Mouse (Mus musculus): ENCODE measurements around the gene Adamts9. TPM values are rescaled to one million over a fixed set of nuclear protein-coding genes. Genes with fewer than 3 reads are reported as not detected.

Adamts9 gene
- polyA plus RNA-seq, 1 experiment, result 2.0 TPM

DNA sequence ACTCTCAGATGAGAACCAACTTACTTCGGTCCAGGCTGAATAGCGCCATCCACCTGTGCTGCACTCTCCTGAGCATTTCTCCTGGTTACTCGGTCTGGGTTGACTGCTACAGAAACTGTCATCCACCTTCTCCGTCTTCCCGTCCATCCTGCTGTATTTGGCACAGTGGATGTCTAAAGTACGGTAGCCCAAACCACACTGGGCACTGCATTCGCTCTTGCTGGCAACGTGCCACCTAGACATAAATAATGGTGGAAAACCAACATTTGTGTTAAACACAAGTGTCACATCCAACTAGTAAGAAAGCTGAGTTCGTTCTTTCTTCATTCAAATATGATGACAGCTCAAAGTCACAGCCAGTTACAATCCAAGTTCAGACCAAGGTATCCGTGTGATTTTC, 70.5 kb downstream of the Adamts9 start:
- WGBS, result 34% methylated on average over 10 of the region's 10 CpGs
- no peak for DNase-seq
- Histone ChIP-seq H3K4me1 (ENCODE audit: control insufficient read depth, insufficient read depth, low read length) (no peaks in the 10 kb centered on the region), H3K27ac (ENCODE audit: insufficient read depth, low read length) (no peak overlapping the region), H3K4me3 (replicated peaks; ENCODE audit: insufficient read depth, low read depth, low read length) (no peak overlapping the region), H3K27me3 (ENCODE audit: control insufficient read depth, insufficient read depth, low read length) (no peaks in the 10 kb centered on the region)
- TF ChIP-seq POLR2A (IDR thresholded peaks at IDR 0.05; ENCODE audit: borderline replicate concordance, insufficient read depth, low read length), result no peak
- no peak for TF ChIP-seq CTCF (IDR thresholded peaks at IDR 0.05; ENCODE audit: borderline replicate concordance, insufficient read depth, low read depth, low read length)

DNA sequence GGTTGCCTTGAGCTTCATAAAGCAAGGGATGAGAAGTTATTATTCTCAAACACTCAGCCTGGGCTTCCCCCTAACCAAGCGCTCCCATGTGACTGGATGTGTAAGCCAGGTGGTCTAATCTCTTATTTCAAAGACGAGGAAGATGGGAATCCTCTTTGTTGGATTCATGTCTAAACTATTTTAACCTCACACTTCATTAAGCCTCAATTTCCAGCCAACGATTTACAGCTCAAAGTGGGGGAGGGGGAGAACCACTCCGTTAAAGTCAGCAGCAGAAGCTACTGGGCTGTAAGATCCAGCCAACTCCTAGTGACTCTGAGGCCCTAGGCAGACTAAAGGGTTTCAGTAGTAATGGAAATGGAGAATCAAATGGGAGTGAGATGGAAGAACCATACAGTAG, 71.5 kb downstream of the Adamts9 start:
- Histone ChIP-seq H3K27ac (ENCODE audit: insufficient read depth, low read length) (no peak overlapping the region), H3K4me3 (replicated peaks; ENCODE audit: insufficient read depth, low read depth, low read length) (no peak overlapping the region), H3K27me3 (ENCODE audit: control insufficient read depth, insufficient read depth, low read length) (no peaks in the 10 kb centered on the region), H3K4me1 (ENCODE audit: control insufficient read depth, insufficient read depth, low read length) (no peaks in the 10 kb centered on the region)
- no peak for DNase-seq
- 29% methylated on average over 4 of the region's 4 CpGs for WGBS
- TF ChIP-seq CTCF (IDR thresholded peaks at IDR 0.05; ENCODE audit: borderline replicate concordance, insufficient read depth, low read depth, low read length) (no peak), POLR2A (IDR thresholded peaks at IDR 0.05; ENCODE audit: borderline replicate concordance, insufficient read depth, low read length) (no peak)

DNA sequence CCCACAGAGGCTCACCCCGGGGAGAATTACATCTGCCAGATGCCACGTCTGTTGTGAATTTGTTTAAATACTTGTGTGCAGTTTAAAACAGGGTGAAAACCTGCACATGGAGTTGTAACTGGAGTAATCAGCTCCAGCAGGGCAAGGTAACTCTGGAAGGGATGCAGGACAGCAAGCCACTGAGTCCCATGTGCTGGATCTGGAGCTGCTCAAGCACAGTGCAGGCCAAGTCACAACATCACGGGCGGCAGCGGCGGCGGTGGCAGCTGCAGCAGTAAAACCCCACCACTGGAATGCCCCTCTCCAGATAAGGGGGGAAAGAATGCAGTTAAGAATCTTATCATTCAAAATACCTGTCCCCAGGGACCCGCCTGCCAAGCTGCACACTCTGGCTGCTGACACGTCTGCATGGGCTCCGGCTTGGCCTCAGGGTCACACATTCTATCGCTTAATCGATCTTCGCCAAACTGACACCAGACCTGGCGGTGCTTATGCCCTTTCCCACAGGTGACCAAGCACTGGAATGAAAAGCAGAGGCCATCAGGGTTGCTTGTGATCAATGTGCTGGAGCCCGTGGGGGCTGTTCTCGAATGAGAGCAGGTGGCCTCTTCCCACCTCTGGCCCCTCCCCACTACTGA, 73.6 kb downstream of the Adamts9 start:
- no peak for DNase-seq
- Histone ChIP-seq H3K4me1 (ENCODE audit: control insufficient read depth, insufficient read depth, low read length) (no peaks in the 10 kb centered on the region), H3K27me3 (ENCODE audit: control insufficient read depth, insufficient read depth, low read length) (no peaks in the 10 kb centered on the region), H3K27ac (ENCODE audit: insufficient read depth, low read length) (no peak overlapping the region), H3K4me3 (replicated peaks; ENCODE audit: insufficient read depth, low read depth, low read length) (no peak overlapping the region)
- 70% methylated on average over 16 of the region's 16 CpGs for WGBS
- no peak for TF ChIP-seq CTCF (IDR thresholded peaks at IDR 0.05; ENCODE audit: borderline replicate concordance, insufficient read depth, low read depth, low read length)
- TF ChIP-seq POLR2A (IDR thresholded peaks at IDR 0.05; ENCODE audit: borderline replicate concordance, insufficient read depth, low read length), result no peak

DNA sequence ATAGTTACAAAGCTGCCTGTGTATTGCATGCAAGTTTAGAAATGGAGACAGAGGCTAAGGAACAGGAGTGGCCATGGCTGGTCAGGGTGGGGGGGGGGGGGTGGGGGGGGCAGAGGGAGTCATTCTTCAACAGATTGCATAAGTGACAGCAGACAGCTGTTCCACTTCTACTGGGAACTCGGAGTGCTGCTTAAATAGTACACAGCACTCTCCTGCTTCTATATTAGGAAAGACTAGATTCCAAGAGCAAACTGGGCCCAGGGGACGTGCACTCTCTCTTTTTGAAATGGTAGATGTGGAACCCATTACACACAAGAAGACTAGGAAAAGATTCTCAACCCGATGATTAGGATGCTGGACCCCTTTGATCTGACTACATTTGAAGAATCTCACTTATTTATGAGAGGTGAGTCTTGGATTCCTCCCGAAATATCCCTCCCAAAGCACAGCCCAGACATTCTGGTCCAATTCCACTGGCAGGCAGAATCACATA, 74.2 kb downstream of the Adamts9 start, which contains the start of gene Gm15737:
Gm15737 (plus strand) TSS at position 269 of the 493 bp plus-strand sequence.
- no peaks in the 10 kb centered on the region for H3K4me1 ChIP-seq (ENCODE audit: control insufficient read depth, insufficient read depth, low read length)
- TF ChIP-seq CTCF (IDR thresholded peaks at IDR 0.05; ENCODE audit: borderline replicate concordance, insufficient read depth, low read depth, low read length) (no peak), POLR2A (IDR thresholded peaks at IDR 0.05; ENCODE audit: borderline replicate concordance, insufficient read depth, low read length) (no peak)
- H3K27ac ChIP-seq (ENCODE audit: insufficient read depth, low read length), result no peak within 1 kb of the TSS
- WGBS, result 58% methylated on average over 4 of the region's 4 CpGs
- no peaks in the 10 kb centered on the region for H3K27me3 ChIP-seq (ENCODE audit: control insufficient read depth, insufficient read depth, low read length)
- DNase-seq, result no peak
- H3K4me3 ChIP-seq (replicated peaks; ENCODE audit: insufficient read depth, low read depth, low read length), result no peak within 1 kb of the TSS

DNA sequence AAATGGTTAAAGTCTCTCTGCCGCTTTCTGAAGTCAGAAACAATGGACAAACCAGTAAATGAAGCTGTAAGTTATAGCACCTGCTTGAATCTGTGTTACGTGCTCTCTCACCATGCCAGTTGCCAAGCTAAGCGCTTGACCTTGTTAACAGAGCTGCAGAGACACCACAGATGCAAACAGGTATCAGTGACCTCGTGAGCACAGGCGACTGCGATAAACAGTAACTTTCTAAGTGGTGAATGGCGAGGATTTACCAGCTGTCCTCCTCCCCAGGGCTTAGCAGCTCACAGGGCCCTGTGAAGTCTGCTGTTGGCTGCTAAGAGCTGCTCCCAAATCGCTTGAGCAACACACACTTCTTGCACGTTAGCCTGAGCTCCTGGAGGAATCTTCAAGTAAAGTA, 80.7 kb downstream of the Adamts9 start:
- TF ChIP-seq CTCF (IDR thresholded peaks at IDR 0.05; ENCODE audit: borderline replicate concordance, insufficient read depth, low read depth, low read length), result no peak
- no peak for TF ChIP-seq POLR2A (IDR thresholded peaks at IDR 0.05; ENCODE audit: borderline replicate concordance, insufficient read depth, low read length)
- Histone ChIP-seq H3K27me3 (ENCODE audit: control insufficient read depth, insufficient read depth, low read length) (no peaks in the 10 kb centered on the region), H3K4me1 (ENCODE audit: control insufficient read depth, insufficient read depth, low read length) (no peaks in the 10 kb centered on the region), H3K4me3 (replicated peaks; ENCODE audit: insufficient read depth, low read depth, low read length) (no peak overlapping the region), H3K27ac (ENCODE audit: insufficient read depth, low read length) (no peak overlapping the region)
- DNase-seq, result no peak
- 72% methylated on average over 9 of the region's 9 CpGs for WGBS

DNA sequence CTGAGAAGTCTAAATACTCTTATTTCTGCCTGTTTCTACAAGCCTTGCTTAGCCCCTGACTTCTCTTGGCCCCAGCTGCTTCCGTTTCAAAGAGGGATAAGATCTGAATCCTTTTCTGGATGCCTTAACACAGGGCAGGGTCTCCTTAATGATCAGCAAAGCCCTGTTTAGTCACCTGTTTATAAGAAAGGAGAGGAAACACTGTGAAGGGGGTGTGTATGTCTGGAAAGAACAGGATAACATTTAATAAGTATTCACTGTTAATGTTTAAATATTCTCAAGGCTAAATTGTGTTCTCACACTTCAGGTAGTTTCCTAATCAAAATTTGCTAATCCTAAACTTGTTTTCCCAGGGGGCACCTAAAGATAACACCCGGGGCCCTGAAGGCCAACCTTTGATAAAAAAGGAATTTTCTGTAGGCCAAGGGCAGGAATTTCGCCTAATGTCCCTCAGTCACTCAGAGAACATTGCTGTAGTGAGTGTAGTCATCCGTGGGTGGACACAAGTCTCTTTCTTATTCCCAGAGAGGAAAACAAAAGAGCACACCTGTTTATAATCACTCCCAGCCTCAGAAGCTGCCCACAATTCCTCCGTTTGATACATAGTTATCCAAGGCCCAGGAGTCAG, 82.9 kb downstream of the Adamts9 start:
- 84% methylated on average over 5 of the region's 5 CpGs for WGBS
- H3K27me3 ChIP-seq (ENCODE audit: control insufficient read depth, insufficient read depth, low read length), result no peaks in the 10 kb centered on the region
- H3K27ac ChIP-seq (ENCODE audit: insufficient read depth, low read length), result no peak overlapping the region
- TF ChIP-seq CTCF (IDR thresholded peaks at IDR 0.05; ENCODE audit: borderline replicate concordance, insufficient read depth, low read depth, low read length), result no peak
- no peak overlapping the region for H3K4me3 ChIP-seq (replicated peaks; ENCODE audit: insufficient read depth, low read depth, low read length)
- no peaks in the 10 kb centered on the region for H3K4me1 ChIP-seq (ENCODE audit: control insufficient read depth, insufficient read depth, low read length)
- DNase-seq, result no peak

DNA sequence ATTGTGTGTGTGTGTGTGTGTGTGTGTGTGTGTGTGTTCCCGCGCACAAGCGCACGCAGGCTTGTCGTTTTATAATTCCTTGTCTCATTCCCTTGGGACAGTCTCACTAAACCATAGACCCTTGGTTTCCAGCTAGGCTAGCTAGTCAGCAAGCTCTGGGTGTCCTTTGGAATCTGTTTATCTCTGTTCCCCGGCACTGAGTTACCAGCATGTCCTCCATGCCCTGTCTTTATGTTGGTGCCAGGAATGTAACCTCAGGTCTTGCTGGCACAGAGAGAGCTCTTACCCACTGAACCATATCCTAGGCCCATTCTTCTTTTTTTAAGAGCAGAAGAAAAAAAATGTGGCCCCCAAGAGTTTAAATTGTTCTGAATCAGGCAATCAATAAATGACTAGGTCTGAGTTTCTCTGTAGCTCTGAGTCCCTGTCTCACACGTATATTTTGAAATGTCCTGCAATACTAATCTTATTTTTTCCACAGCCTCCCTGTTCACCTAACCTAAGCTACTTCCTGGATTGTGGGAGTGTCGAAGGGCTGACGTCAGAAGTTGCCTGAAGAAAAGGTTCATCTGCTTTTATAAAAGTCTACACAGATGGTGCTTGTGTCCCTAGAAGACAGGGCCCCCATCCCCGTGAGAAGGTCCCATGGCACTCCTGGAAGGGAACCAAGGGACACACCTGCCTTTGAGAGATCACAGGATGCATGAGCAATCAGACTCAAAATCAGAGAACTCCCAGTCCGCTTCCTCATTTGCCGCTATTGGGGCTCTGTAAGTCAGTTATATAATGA, 84.4 kb downstream of the Adamts9 start:
- Histone ChIP-seq H3K4me1 (ENCODE audit: control insufficient read depth, insufficient read depth, low read length) (no peaks in the 10 kb centered on the region), H3K27me3 (ENCODE audit: control insufficient read depth, insufficient read depth, low read length) (no peaks in the 10 kb centered on the region), H3K27ac (ENCODE audit: insufficient read depth, low read length) (no peak overlapping the region), H3K4me3 (replicated peaks; ENCODE audit: insufficient read depth, low read depth, low read length) (no peak overlapping the region)
- 56% methylated on average over 12 of the region's 12 CpGs for WGBS
- DNase-seq, result no peak
- TF ChIP-seq CTCF (IDR thresholded peaks at IDR 0.05; ENCODE audit: borderline replicate concordance, insufficient read depth, low read depth, low read length), result no peak
- no peak for TF ChIP-seq POLR2A (IDR thresholded peaks at IDR 0.05; ENCODE audit: borderline replicate concordance, insufficient read depth, low read length)

Data from cerebellum, adult 2 months (tissue).